Mouse (Mus musculus): Measurements from ENCODE around the gene Frmd4b. TPM values are rescaled to one million over a fixed set of nuclear protein-coding genes. Genes with fewer than 3 reads are reported as not detected.
A peak's percentile ranks its signal among the peaks of the same experiment; 100 is the strongest.

Gene Frmd4b
- total RNA-seq, 1 experiment = 2.1 TPM

GRCm38 (mm10) chr6:97517616-97518235 lies 99.6 kb downstream of the Frmd4b start:
- Histone ChIP-seq H3K4me3 (ENCODE audit: insufficient read depth in 1 of 2, low read depth in 1 of 2, low read length in 2 of 2, poor library complexity in 1 of 2, severe bottlenecking in 1 of 2) (no peak overlapping the region), H3K27ac (ENCODE audit: insufficient read depth, low read depth, low read length, poor library complexity, severe bottlenecking) (no peak overlapping the region), H3K36me3 (ENCODE audit: control insufficient read depth, insufficient read depth, low read length, poor library complexity, severe bottlenecking) (no peaks in the 10 kb centered on the region), H3K4me1 (ENCODE audit: control insufficient read depth in 2 of 2, insufficient read depth in 2 of 2, low read length in 2 of 2, poor library complexity in 1 of 2) (peaks cover 15% of the 10 kb centered on the region in 2 experiments), H3K9me3 (ENCODE audit: control insufficient read depth, insufficient read depth, low read depth, low read length) (no peaks in the 10 kb centered on the region), H3K9ac (ENCODE audit: insufficient read depth, low read depth, low read length, poor library complexity, severe bottlenecking) (no peak overlapping the region)
- in situ Hi-C loops (cut with MboI; ENCODE audit: low sequenced_read_pairs in 2 of 2, unreplicated experiment in 2 of 2) = loop anchor here in 1 of 2 experiments (25.0 kb wide), 1 partner anchor 220 kb away; no protein-coding TSS in a partner anchor
- DNase-seq (ENCODE audit: low read depth, low spot score) = peak; percentile 54
- TF ChIP-seq ZNF384 (IDR thresholded peaks at IDR 0.05; ENCODE audit: low read depth, low read length) = no peak
- no peak for TF ChIP-seq ZC3H11A (IDR thresholded peaks at IDR 0.05; ENCODE audit: borderline replicate concordance, low read depth, low read length)
- TF ChIP-seq HCFC1 (IDR thresholded peaks at IDR 0.05; ENCODE audit: borderline replicate concordance, insufficient read depth, low read length) = no peak
- no peak for TF ChIP-seq CHD2 (IDR thresholded peaks at IDR 0.05; ENCODE audit: low read depth, low read length)
- no peak for TF ChIP-seq MAFK (IDR thresholded peaks at IDR 0.05; ENCODE audit: insufficient read depth, low read depth, low read length)

GRCm38 (mm10) chr6:97516941-97517340 lies 100.4 kb downstream of the Frmd4b start:
- Histone ChIP-seq H3K9me3 (ENCODE audit: control insufficient read depth, insufficient read depth, low read depth, low read length) (no peaks in the 10 kb centered on the region), H3K4me3 (ENCODE audit: insufficient read depth in 1 of 2, low read depth in 1 of 2, low read length in 2 of 2, poor library complexity in 1 of 2, severe bottlenecking in 1 of 2) (no peak overlapping the region), H3K9ac (ENCODE audit: insufficient read depth, low read depth, low read length, poor library complexity, severe bottlenecking) (no peak overlapping the region), H3K36me3 (ENCODE audit: control insufficient read depth, insufficient read depth, low read length, poor library complexity, severe bottlenecking) (no peaks in the 10 kb centered on the region), H3K27ac (ENCODE audit: insufficient read depth, low read depth, low read length, poor library complexity, severe bottlenecking) (no peak overlapping the region), H3K4me1 (ENCODE audit: control insufficient read depth in 2 of 2, insufficient read depth in 2 of 2, low read length in 2 of 2, poor library complexity in 1 of 2) (peaks cover 13 to 15% of the 10 kb centered on the region in 2 experiments)
- in situ Hi-C loops (cut with MboI; ENCODE audit: low sequenced_read_pairs in 2 of 2, unreplicated experiment in 2 of 2) = loop anchor here in 1 of 2 experiments (25.0 kb wide), 1 partner anchor 220 kb away; no protein-coding TSS in a partner anchor
- DNase-seq (ENCODE audit: low read depth, low spot score) = no peak
- TF ChIP-seq HCFC1 (IDR thresholded peaks at IDR 0.05; ENCODE audit: borderline replicate concordance, insufficient read depth, low read length) (no peak), MAFK (IDR thresholded peaks at IDR 0.05; ENCODE audit: insufficient read depth, low read depth, low read length) (no peak), ZC3H11A (IDR thresholded peaks at IDR 0.05; ENCODE audit: borderline replicate concordance, low read depth, low read length) (no peak), ZNF384 (IDR thresholded peaks at IDR 0.05; ENCODE audit: low read depth, low read length) (no peak), CHD2 (IDR thresholded peaks at IDR 0.05; ENCODE audit: low read depth, low read length) (no peak)

- TF ChIP-seq MAFK (IDR thresholded peaks at IDR 0.05; ENCODE audit: insufficient read depth, low read depth, low read length) (no peak), CHD2 (IDR thresholded peaks at IDR 0.05; ENCODE audit: low read depth, low read length) (no peak), ZNF384 (IDR thresholded peaks at IDR 0.05; ENCODE audit: low read depth, low read length) (no peak), HCFC1 (IDR thresholded peaks at IDR 0.05; ENCODE audit: borderline replicate concordance, insufficient read depth, low read length) (no peak), ZC3H11A (IDR thresholded peaks at IDR 0.05; ENCODE audit: borderline replicate concordance, low read depth, low read length) (no peak)
- Histone ChIP-seq H3K9me3 (ENCODE audit: control insufficient read depth, insufficient read depth, low read depth, low read length) (no peaks in the 10 kb centered on the region), H3K27ac (ENCODE audit: insufficient read depth, low read depth, low read length, poor library complexity, severe bottlenecking) (no peak overlapping the region), H3K4me1 (ENCODE audit: control insufficient read depth in 2 of 2, insufficient read depth in 2 of 2, low read length in 2 of 2, poor library complexity in 1 of 2) (no peaks in the 10 kb centered on the region), H3K36me3 (ENCODE audit: control insufficient read depth, insufficient read depth, low read length, poor library complexity, severe bottlenecking) (no peaks in the 10 kb centered on the region), H3K9ac (ENCODE audit: insufficient read depth, low read depth, low read length, poor library complexity, severe bottlenecking) (no peak overlapping the region), H3K4me3 (ENCODE audit: insufficient read depth in 1 of 2, low read depth in 1 of 2, low read length in 2 of 2, poor library complexity in 1 of 2, severe bottlenecking in 1 of 2) (no peak overlapping the region)
- in situ Hi-C loops (cut with MboI; ENCODE audit: low sequenced_read_pairs in 2 of 2, unreplicated experiment in 2 of 2) = loop anchor here in 1 of 2 experiments (25.0 kb wide), 1 partner anchor 227 kb away; no protein-coding TSS in a partner anchor
- no peak for DNase-seq (ENCODE audit: low read depth, low spot score)
Observed at GRCm38 (mm10) chr6:97510771-97511170, 106.6 kb downstream of the Frmd4b start.

- Histone ChIP-seq H3K9ac (ENCODE audit: insufficient read depth, low read depth, low read length, poor library complexity, severe bottlenecking) (no peak overlapping the region), H3K27ac (ENCODE audit: insufficient read depth, low read depth, low read length, poor library complexity, severe bottlenecking) (no peak overlapping the region), H3K9me3 (ENCODE audit: control insufficient read depth, insufficient read depth, low read depth, low read length) (no peaks in the 10 kb centered on the region), H3K4me1 (ENCODE audit: control insufficient read depth in 2 of 2, insufficient read depth in 2 of 2, low read length in 2 of 2, poor library complexity in 1 of 2) (no peaks in the 10 kb centered on the region), H3K4me3 (ENCODE audit: insufficient read depth in 1 of 2, low read depth in 1 of 2, low read length in 2 of 2, poor library complexity in 1 of 2, severe bottlenecking in 1 of 2) (no peak overlapping the region), H3K36me3 (ENCODE audit: control insufficient read depth, insufficient read depth, low read length, poor library complexity, severe bottlenecking) (no peaks in the 10 kb centered on the region)
- in situ Hi-C loops (cut with MboI; ENCODE audit: low sequenced_read_pairs in 2 of 2, unreplicated experiment in 2 of 2) = loop anchor here in 1 of 2 experiments (25.0 kb wide), 1 partner anchor 228 kb away; no protein-coding TSS in a partner anchor
- DNase-seq (ENCODE audit: low read depth, low spot score) = no peak
- TF ChIP-seq CHD2 (IDR thresholded peaks at IDR 0.05; ENCODE audit: low read depth, low read length) (no peak), ZC3H11A (IDR thresholded peaks at IDR 0.05; ENCODE audit: borderline replicate concordance, low read depth, low read length) (no peak), ZNF384 (IDR thresholded peaks at IDR 0.05; ENCODE audit: low read depth, low read length) (no peak), MAFK (IDR thresholded peaks at IDR 0.05; ENCODE audit: insufficient read depth, low read depth, low read length) (no peak), HCFC1 (IDR thresholded peaks at IDR 0.05; ENCODE audit: borderline replicate concordance, insufficient read depth, low read length) (no peak)
Observed at GRCm38 (mm10) chr6:97509434-97509833, 107.9 kb downstream of the Frmd4b start.
